Mouse (Mus musculus) inflammation-experienced regulatory T-cells, adult 6 months (primary cell): ENCODE data around the gene Mgea5. TPM values are rescaled to one million over a fixed set of nuclear protein-coding genes. Genes with fewer than 3 reads are reported as not detected.
A peak's percentile ranks its signal among the peaks of the same experiment; 100 is the strongest.

ENCODE experiments used
- ATAC-seq: one replicate; pipeline ENCODE4 v1.8.0; 2017
- polyA plus RNA-seq, 3 experiments: library from polyadenylated mRNA; unstranded; fragments of 100-300 nt; shearing (Covaris generic); gene quantifications; one replicate each; pipeline ENCODE4 v1.2.1; 2017

Gene Mgea5
- polyA plus RNA-seq, 3 experiments from 2014 or later = 124 to 242 (median 205) TPM

DNA sequence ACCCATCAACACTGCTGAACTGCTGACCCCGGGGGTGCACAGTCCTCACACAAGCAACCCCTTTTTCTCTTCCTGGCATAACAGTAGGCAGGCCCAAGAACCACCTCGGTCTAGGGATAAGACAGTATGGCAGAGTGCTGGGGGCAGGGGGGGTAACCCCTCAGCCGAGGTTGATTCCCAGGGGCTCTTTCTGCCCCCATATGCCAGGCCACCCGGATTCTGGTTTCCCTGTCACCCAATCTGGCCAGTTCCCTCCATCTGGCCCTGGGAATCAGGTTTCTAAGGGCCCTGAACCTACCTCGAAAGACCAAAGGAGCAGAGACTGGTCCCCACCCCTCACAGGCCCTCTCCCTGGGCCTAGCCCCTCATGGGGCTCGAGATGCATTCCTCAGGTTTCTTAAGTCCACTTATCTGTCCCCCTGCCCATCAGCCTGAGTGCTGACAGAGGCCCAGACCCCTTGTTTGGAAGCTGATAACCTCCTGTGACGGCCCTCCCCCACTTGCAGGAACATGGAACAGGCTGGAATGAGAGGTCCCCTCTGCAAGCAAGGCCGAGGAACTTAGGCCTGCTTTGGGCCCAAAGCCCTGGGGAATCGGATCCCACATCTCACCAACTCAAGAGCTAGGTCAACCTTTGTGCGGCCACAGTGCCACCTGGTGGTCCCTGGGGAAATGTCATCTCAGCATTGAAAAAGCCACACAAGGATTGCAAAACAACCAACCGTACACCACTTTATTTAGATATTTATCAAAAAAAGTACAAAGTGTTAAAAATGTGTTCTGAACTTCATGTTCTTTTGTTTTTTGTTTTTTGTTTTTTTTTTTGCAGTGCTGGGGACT, 36.4 kb downstream of the Mgea5 start:
- peak; percentile 41 for ATAC-seq

- peak; percentile 40 for ATAC-seq
These were observed 37.2 kb downstream of the Mgea5 start for GRCm38 (mm10) chr19:45746153-45747020.

DNA sequence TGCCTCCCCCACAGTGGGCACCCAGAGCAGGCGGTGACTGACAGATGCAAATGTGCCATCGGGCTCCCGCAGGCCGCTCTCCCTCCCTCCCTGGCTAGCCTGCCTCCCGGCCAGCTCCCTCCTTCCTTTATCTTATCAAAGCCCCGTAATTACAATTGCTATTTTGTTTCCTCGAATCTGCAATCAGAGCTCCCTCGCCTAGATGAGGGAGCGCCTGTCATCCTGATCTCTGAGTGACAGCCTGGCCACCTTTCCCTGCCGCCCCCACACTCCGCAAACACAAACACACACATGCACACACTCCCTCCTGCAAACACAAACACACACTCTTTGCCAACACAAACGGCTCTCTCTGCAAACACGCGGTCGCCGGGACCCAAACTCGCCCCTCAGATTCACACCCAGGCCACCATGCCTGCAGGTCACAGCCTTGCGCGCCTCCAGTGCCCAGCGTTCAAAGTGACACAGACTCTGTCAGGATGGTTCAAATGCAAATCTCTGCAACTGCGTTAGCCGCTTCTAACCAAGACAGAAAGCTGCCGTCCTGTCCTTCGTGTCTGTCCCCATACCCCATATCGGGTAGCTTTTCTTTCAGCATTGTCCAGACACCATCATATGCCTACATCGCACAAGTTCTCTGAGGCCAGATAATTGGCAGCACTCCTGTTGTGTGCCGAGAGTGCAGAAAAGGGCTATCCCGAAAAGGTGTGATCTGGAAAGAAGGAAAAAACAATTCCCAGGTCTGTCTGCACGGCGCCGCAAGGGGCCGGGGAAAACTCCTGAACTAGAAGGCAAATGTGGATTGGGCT, 38.1 kb downstream of the Mgea5 start:
- no peak for ATAC-seq

GRCm38 (mm10) chr19:45743619-45744018, 40.0 kb downstream of the Mgea5 start:
- no peak for ATAC-seq

DNA sequence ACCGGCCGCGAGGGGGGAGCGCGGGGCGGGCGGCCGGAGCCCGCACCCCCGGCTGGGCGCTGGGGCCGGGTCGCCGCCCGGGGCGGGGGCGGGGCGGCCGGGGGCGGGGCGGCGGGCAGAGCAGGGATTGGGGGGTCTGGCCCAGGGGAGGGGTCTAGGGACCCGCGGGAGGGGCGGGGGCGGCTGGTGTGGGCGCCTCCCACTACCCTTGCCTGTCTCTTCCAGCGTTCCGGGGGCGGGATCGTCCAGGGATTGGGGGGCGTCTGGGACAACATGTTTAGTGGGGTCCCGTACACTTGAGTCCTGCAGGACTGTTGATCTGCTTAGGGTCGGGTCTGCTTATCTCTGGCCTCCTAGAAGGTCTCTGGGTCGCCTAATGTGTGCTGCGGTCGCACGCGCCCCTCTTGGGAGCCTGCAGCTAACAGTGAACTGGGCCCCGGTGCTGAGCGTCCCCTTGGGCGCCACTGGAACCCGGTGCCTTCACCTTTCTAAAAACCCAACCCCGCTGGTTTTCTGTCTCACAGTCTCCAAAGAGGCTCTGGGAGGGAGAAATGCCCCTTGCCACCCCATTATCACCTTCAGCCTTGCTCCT, 40.6 kb downstream of the Mgea5 start:
- ATAC-seq = no peak

GRCm38 (mm10) chr19:45742218-45742983, 41.2 kb downstream of the Mgea5 start, which contains the start of gene Fgf8:
Fgf8 (minus strand) TSS chr19:45742915.
- peak; percentile 23 for ATAC-seq

DNA sequence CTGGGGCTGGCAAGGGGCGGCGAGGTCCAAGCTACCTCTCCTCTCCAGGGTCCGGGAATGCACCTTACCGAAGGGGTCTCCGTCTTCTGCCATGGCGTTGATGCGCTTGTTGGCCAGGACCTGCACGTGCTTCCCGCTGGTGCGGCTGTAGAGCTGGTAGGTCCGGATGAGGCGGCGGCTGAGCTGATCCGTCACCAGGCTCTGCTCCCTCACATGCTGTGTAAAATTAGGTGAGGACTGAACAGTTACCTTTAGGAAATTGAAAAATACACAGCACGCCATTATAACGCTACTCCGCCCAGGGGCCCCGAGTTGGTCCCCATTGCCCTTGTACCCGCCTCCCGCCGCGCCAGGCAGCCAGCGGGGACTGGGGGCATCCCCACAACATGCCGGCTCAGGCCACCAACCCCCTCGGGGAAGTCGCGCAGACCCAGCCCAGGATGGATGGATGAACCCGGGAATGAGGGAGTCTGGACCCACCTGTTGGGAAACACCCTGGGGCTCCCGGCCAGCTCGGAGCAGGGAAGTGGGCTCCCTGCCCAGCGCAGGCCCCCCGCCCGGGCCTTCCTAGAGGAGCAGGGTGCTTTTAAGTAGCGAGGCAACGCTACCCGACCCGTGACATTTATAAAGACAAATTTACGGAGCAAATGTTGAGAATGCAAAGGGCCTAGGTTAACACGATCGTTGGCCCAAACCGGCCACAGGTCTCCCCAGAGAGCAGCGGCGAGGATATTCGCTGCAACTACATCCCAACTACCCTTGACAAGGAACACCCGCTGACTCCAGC, 42.0 kb downstream of the Mgea5 start:
- no peak for ATAC-seq

GRCm38 (mm10) chr19:45740817-45741216, 42.8 kb downstream of the Mgea5 start:
- no peak for ATAC-seq

GRCm38 (mm10) chr19:45740233-45740632, 43.4 kb downstream of the Mgea5 start:
- no peak for ATAC-seq

DNA sequence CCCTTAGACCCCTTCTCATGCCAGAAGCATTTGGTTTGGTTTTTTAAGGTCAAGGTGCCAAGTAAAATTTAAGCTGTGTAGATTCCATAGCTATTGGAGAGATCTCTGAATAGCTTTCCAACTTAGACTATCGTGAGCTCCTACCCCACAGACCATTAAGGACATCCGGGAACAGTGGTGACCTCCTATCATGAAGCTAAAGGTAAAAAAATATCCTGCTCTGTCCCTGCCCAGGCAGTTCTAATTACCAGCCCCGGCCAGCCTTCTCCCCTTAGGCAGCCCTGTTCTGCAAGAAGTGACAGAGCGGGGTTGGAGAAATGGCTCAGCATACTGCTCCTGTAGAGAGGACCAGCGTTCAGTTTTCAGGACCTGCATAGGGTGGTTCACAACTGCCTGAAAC, 45.1 kb downstream of the Mgea5 start:
- ATAC-seq = no peak

GRCm38 (mm10) chr19:45737846-45738484, 45.7 kb downstream of the Mgea5 start:
- ATAC-seq = no peak

- no peak for ATAC-seq
These were observed 46.3 kb downstream of the Mgea5 start for GRCm38 (mm10) chr19:45737208-45737845.

GRCm38 (mm10) chr19:45736855-45737207, 46.8 kb downstream of the Mgea5 start:
- ATAC-seq = no peak

GRCm38 (mm10) chr19:45736241-45736640, 47.4 kb downstream of the Mgea5 start:
- no peak for ATAC-seq

- ATAC-seq = no peak
These were observed 48.9 kb downstream of the Mgea5 start for GRCm38 (mm10) chr19:45734762-45735161.

DNA sequence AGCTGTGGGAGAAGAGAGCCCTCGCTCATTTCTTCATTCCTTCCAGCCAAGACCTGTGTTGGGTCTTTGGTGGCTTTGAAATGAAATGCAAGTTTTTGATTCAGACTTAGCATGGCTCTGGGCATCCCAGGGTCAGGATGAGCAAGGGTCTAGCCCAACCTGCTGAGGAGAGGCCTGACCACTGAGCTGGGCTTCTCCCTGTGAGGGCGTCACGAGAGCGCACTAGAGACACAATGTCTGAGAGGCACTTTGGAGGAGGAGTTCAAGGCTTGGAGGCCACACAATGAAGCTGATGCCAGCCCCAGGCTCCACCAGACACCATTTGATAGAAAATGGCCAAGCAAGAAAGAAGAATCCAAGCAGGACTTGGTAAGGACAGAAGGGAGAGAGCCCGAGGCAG, 49.4 kb downstream of the Mgea5 start:
- ATAC-seq = no peak

DNA sequence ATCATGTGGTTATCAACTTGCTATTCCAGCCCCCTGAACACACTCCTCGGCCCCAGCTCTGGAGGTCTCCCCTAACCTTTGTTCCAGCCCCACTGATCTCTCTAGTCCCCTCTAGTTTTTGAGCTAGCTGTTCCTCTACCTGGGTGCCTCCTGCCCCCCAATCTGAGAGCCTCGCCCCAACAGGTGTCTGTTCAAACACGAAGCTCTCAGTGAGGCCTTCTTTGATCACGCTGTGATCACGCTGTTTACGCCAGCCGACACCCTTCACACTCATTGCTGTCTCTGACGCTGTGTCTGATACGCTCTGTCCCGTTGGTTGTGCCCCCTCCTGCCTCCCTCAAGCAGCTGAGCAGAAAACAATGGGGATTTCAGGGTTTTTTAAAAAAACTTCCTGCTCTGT, 50.1 kb downstream of the Mgea5 start:
- ATAC-seq = no peak

- ATAC-seq = no peak
These were observed 52.0 kb downstream of the Mgea5 start for GRCm38 (mm10) chr19:45731658-45732057.

GRCm38 (mm10) chr19:45730042-45730441, 53.6 kb downstream of the Mgea5 start:
- no peak for ATAC-seq

DNA sequence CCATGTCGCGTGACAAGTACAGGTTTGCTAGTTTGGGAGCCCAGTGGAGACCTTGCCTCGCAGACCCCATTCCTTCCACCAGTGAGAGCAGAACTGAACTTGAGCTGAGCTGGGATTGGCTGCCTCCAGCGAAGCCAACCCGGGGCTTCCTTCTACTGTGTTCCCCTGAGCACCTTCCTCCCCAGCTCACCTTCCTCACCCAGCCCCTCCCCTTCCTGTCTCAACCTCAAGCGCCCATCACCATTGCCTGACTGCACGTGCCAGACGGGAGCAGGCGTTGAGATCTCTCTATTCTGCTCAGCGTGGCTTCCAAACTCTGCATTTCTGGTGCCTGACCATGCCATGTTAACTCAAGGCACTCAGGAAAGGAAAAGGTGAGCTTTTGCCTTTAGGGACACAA, 56.4 kb downstream of the Mgea5 start:
- ATAC-seq = no peak
